Mouse (Mus musculus): ENCODE data around the gene Tspan9. TPM values are rescaled to one million over a fixed set of nuclear protein-coding genes. Genes with fewer than 3 reads are reported as not detected.

Gene Tspan9
- polyA plus RNA-seq, 1 experiment from 2014 or later = 77.3 TPM

DNA sequence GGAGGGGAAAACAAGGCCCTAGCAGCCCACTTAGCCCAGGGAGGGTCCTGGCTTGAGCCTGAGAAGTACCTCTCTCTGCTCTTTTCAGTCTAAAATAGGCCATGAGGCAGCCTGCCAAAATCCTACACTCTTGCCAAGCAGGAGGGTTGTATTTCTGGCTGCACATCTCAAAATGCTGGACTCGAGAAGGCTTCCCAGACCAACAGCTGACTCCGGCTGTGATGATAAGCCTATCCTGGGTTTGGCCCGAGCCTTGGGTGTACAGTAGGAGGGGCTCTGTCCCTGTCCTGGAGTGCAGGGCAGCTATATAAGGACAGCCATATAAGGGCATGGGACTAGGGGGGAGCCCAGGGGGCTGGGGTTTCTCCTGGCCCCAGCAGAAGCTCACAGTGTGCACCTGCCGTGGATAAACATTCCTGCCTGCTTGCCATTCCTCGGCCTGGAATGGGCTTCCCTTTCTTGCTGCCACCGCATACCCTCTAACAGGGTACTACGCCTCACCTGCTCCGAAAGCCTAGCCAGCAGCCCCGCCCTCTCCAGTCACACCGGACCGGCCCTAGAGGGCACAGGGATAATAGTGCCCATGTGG, 153.7 kb downstream of the Tspan9 start:
- ATAC-seq (ENCODE audit: low FRiP score, low TSS enrichment) = peak; percentile 74; the same call in 1 of the 2 replicates
- H3K9me3 ChIP-seq (ENCODE audit: control insufficient read depth, low read length) = no peaks in the 10 kb centered on the region
- TF ChIP-seq EP300 (optimal IDR thresholded peaks at IDR 0.05) (no peak), CTCF (IDR thresholded peaks at IDR 0.05; ENCODE audit: low read depth) (peak; percentile 38; the same call in 1 of the 2 replicates)
- no peaks in the 10 kb centered on the region; the same call in none of the 2 replicates for H3K4me1 ChIP-seq (replicated peaks; ENCODE audit: control insufficient read depth, insufficient read depth)
- peak overlapping the region; percentile 4; the same call in 1 of the 2 replicates for H3K4me2 ChIP-seq (replicated peaks; ENCODE audit: low read depth)
- DNase-seq (ENCODE audit: low spot score) = peak; percentile 53
- no peaks in the 10 kb centered on the region for H3K27me3 ChIP-seq (ENCODE audit: control insufficient read depth, insufficient read depth, low read length)
- peak overlapping the region; percentile 78 for H3K27ac ChIP-seq (replicated peaks)
- no peak overlapping the region for H3K9ac ChIP-seq (ENCODE audit: low read length)
- 0 out of 2 replicates have a peak, but pooled peaks cover 3% of the 10 kb centered on the region for H3K36me3 ChIP-seq (ENCODE audit: control insufficient read depth, insufficient read depth, low read length)
- WGBS = 36% methylated on average over 11 of the region's 11 CpGs
- no peak overlapping the region for H3K4me3 ChIP-seq (ENCODE audit: low read depth, low read length)

GRCm38 (mm10) chr6:127988944-127989494, 154.4 kb downstream of the Tspan9 start:
- H3K9me3 ChIP-seq (ENCODE audit: control insufficient read depth, low read length) = no peaks in the 10 kb centered on the region
- H3K4me1 ChIP-seq (replicated peaks; ENCODE audit: control insufficient read depth, insufficient read depth) = no peaks in the 10 kb centered on the region; the same call in none of the 2 replicates
- no peak overlapping the region for H3K4me3 ChIP-seq (ENCODE audit: low read depth, low read length)
- H3K36me3 ChIP-seq (ENCODE audit: control insufficient read depth, insufficient read depth, low read length) = 0 out of 2 replicates have a peak, but pooled peaks cover 3% of the 10 kb centered on the region
- H3K9ac ChIP-seq (ENCODE audit: low read length) = no peak overlapping the region
- TF ChIP-seq EP300 (optimal IDR thresholded peaks at IDR 0.05) = no peak
- no peak for TF ChIP-seq CTCF (IDR thresholded peaks at IDR 0.05; ENCODE audit: low read depth)
- no peaks in the 10 kb centered on the region for H3K27me3 ChIP-seq (ENCODE audit: control insufficient read depth, insufficient read depth, low read length)
- H3K4me2 ChIP-seq (replicated peaks; ENCODE audit: low read depth) = no peak overlapping the region
- DNase-seq (ENCODE audit: low spot score) (no peak), ATAC-seq (ENCODE audit: low FRiP score, low TSS enrichment) (no peak)
- H3K27ac ChIP-seq (replicated peaks) = peak overlapping the region; percentile 78
- WGBS = 76% methylated on average over 12 of the region's 12 CpGs

DNA sequence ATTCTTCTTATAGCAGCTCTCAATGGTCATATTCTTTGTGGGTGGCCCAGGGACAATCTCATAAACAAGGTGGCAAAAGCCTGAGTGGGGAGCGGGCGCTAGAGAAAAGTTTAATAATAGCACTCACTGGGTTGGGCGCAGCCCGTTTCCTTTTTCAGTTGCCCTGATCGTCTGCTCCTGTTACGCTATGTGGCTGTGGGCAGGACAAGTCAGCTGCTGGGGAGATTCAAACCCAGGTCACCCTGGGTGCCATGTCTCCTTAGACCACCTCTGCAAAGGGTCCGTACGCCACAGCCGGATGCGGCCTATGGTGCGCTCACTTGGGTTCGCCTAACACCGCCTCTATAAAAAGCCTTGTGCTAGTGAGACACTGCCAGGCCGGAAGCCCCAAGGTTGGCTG, 156.0 kb downstream of the Tspan9 start:
- Histone ChIP-seq H3K9ac (ENCODE audit: low read length) (no peak overlapping the region), H3K4me1 (replicated peaks; ENCODE audit: control insufficient read depth, insufficient read depth) (no peaks in the 10 kb centered on the region; the same call in none of the 2 replicates), H3K27me3 (ENCODE audit: control insufficient read depth, insufficient read depth, low read length) (no peaks in the 10 kb centered on the region), H3K27ac (replicated peaks) (no peak overlapping the region), H3K36me3 (ENCODE audit: control insufficient read depth, insufficient read depth, low read length) (no peaks in the 10 kb centered on the region), H3K4me2 (replicated peaks; ENCODE audit: low read depth) (no peak overlapping the region), H3K4me3 (ENCODE audit: low read depth, low read length) (no peak overlapping the region), H3K9me3 (ENCODE audit: control insufficient read depth, low read length) (no peaks in the 10 kb centered on the region)
- 81% methylated on average over 14 of the region's 14 CpGs for WGBS
- ATAC-seq (ENCODE audit: low FRiP score, low TSS enrichment) = no peak
- TF ChIP-seq CTCF (IDR thresholded peaks at IDR 0.05; ENCODE audit: low read depth) (no peak), EP300 (optimal IDR thresholded peaks at IDR 0.05) (no peak)
- no peak for DNase-seq (ENCODE audit: low spot score)

DNA sequence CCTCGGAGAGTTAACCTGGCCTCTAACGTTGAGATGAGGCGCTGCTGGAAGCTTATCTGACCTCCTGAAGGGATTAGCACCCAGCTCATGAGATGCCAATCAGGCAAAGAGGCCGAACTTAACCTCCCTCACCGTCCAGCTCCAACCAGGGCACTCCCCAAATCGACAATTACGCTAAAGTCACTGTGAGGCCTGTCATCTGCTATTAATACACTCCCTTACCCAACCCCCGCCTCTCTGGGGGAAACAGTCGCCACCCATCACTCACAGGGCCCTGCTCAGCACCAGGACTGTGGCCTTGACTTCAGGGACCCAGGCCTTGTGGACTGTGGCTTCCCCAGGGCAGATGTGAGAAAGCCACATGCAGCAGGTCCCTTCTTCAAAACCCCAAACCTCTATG, 157.0 kb downstream of the Tspan9 start:
- Histone ChIP-seq H3K9ac (ENCODE audit: low read length) (no peak overlapping the region), H3K27me3 (ENCODE audit: control insufficient read depth, insufficient read depth, low read length) (no peaks in the 10 kb centered on the region), H3K4me1 (replicated peaks; ENCODE audit: control insufficient read depth, insufficient read depth) (no peaks in the 10 kb centered on the region; the same call in none of the 2 replicates), H3K36me3 (ENCODE audit: control insufficient read depth, insufficient read depth, low read length) (no peaks in the 10 kb centered on the region), H3K4me2 (replicated peaks; ENCODE audit: low read depth) (no peak overlapping the region), H3K9me3 (ENCODE audit: control insufficient read depth, low read length) (no peaks in the 10 kb centered on the region), H3K4me3 (ENCODE audit: low read depth, low read length) (no peak overlapping the region), H3K27ac (replicated peaks) (peak overlapping the region; percentile 35; the same call in 1 of the 2 replicates)
- TF ChIP-seq CTCF (IDR thresholded peaks at IDR 0.05; ENCODE audit: low read depth) (no peak), EP300 (optimal IDR thresholded peaks at IDR 0.05) (no peak)
- ATAC-seq (ENCODE audit: low FRiP score, low TSS enrichment) (no peak), DNase-seq (ENCODE audit: low spot score) (no peak)
- WGBS = 46% methylated on average over 9 of the region's 9 CpGs

- Histone ChIP-seq H3K27me3 (ENCODE audit: control insufficient read depth, insufficient read depth, low read length) (no peaks in the 10 kb centered on the region), H3K27ac (replicated peaks) (no peak overlapping the region), H3K4me1 (replicated peaks; ENCODE audit: control insufficient read depth, insufficient read depth) (no peaks in the 10 kb centered on the region), H3K9ac (ENCODE audit: low read length) (no peak overlapping the region), H3K36me3 (ENCODE audit: control insufficient read depth, insufficient read depth, low read length) (no peaks in the 10 kb centered on the region), H3K4me2 (replicated peaks; ENCODE audit: low read depth) (no peak overlapping the region), H3K9me3 (ENCODE audit: control insufficient read depth, low read length) (no peaks in the 10 kb centered on the region), H3K4me3 (ENCODE audit: low read depth, low read length) (no peak overlapping the region)
- no peak for DNase-seq (ENCODE audit: low spot score)
- TF ChIP-seq EP300 (optimal IDR thresholded peaks at IDR 0.05) (no peak), CTCF (IDR thresholded peaks at IDR 0.05; ENCODE audit: low read depth) (no peak)
- ATAC-seq (ENCODE audit: low FRiP score, low TSS enrichment) = no peak
- 30% methylated on average over 8 of the region's 8 CpGs for WGBS
Measured at GRCm38 (mm10) chr6:127981176-127981575, 162.2 kb downstream of the Tspan9 start.

GRCm38 (mm10) chr6:127980381-127981045, 162.9 kb downstream of the Tspan9 start:
- no peaks in the 10 kb centered on the region for H3K27me3 ChIP-seq (ENCODE audit: control insufficient read depth, insufficient read depth, low read length)
- H3K9me3 ChIP-seq (ENCODE audit: control insufficient read depth, low read length) = no peaks in the 10 kb centered on the region
- 58% methylated on average over 11 of the region's 11 CpGs for WGBS
- TF ChIP-seq CTCF (IDR thresholded peaks at IDR 0.05; ENCODE audit: low read depth) = no peak
- TF ChIP-seq EP300 (optimal IDR thresholded peaks at IDR 0.05) = no peak
- no peak for DNase-seq (ENCODE audit: low spot score)
- no peaks in the 10 kb centered on the region for H3K4me1 ChIP-seq (replicated peaks; ENCODE audit: control insufficient read depth, insufficient read depth)
- H3K4me2 ChIP-seq (replicated peaks; ENCODE audit: low read depth) = no peak overlapping the region
- no peak for ATAC-seq (ENCODE audit: low FRiP score, low TSS enrichment)
- no peak overlapping the region for H3K9ac ChIP-seq (ENCODE audit: low read length)
- H3K4me3 ChIP-seq (ENCODE audit: low read depth, low read length) = no peak overlapping the region
- H3K36me3 ChIP-seq (ENCODE audit: control insufficient read depth, insufficient read depth, low read length) = no peaks in the 10 kb centered on the region
- no peak overlapping the region for H3K27ac ChIP-seq (replicated peaks)
